Mouse (Mus musculus): ENCODE measurements around the gene Cby3.

DNA sequence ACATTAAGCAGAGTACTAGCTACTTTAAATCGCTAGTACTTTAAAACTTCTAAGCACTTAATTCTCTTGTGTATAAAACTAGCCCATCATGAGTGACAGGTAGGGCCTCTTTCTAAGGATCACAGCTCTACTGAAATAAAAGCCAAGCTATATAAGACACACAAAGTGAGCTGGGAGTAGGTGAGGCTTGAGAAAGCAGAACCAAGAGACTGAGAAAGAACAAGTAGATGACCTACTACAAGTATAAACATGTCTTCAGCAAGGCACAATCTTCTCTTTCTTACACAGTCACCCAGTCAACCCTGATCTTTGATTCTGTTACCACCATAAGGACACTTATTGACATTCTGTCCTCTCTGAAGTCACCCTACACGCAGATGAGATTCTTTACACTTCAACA lies 41.5 kb upstream of the Cby3 start:
- no peak for TF ChIP-seq CTCF (IDR thresholded peaks at IDR 0.05; ENCODE audit: extremely low read depth, insufficient read depth, insufficient read length, insufficient replicate concordance)
- no peak for TF ChIP-seq POLR2A (IDR thresholded peaks at IDR 0.05; ENCODE audit: low read depth, low read length)

Measured in spleen, adult 2 months (tissue).